Mouse (Mus musculus) liver, embryonic 16.5 days (tissue): Measurements from ENCODE around the gene Sspo. TPM values are rescaled to one million over a fixed set of nuclear protein-coding genes. Genes with fewer than 3 reads are reported as not detected.
A peak's percentile ranks its signal among the peaks of the same experiment; 100 is the strongest.

ENCODE experiments used
- ATAC-seq: fragments of 200-750 bp; cut with Nextera tagmentation; 2 replicates; pipeline ENCODE4 v1.8.0; 2017; ENCODE audit warnings: low read depth, mild to moderate bottlenecking, moderate number of reproducible peaks, moderate library complexity
- H3K27ac ChIP-seq: fragments of 300-500 bp; sonication (generic); 2 replicates; pipeline ENCODE4 v1.5.1; 2014; ENCODE audit warnings: mild to moderate bottlenecking, low read length
- H3K27me3 ChIP-seq: fragments of 300-500 bp; sonication (generic); 2 replicates; pipeline ENCODE4 v1.6.1; 2014; ENCODE audit warnings: low read depth, low read length, mixed read lengths; ENCODE audit not compliant: control insufficient read depth, insufficient read depth
- H3K36me3 ChIP-seq: fragments of 300-500 bp; sonication (generic); 2 replicates; pipeline ENCODE4 v1.6.1; 2014; ENCODE audit warnings: mild to moderate bottlenecking; ENCODE audit not compliant: control insufficient read depth, insufficient read depth
- H3K4me1 ChIP-seq: fragments of 300-500 bp; sonication (generic); 2 replicates; pipeline ENCODE4 v1.6.1; 2014; ENCODE audit warnings: low read depth, low read length, mixed read lengths; ENCODE audit not compliant: control insufficient read depth
- H3K4me2 ChIP-seq: fragments of 300-500 bp; sonication (generic); 2 replicates; pipeline ENCODE4 v1.6.1; 2014; ENCODE audit warnings: low read depth, low read length, mixed read lengths
- H3K4me3 ChIP-seq: fragments of 300-500 bp; sonication (generic); 2 replicates; pipeline ENCODE4 v1.5.1; 2014; ENCODE audit warnings: low read depth, mild to moderate bottlenecking, low read length
- H3K9ac ChIP-seq: fragments of 300-500 bp; sonication (generic); 2 replicates; pipeline ENCODE4 v1.6.1; 2014; ENCODE audit warnings: low read depth, low read length
- H3K9me3 ChIP-seq: fragments of 300-500 bp; sonication (generic); replicated peaks from 2 replicates; pipeline ENCODE4 v1.6.1; 2016; ENCODE audit warnings: low read length; ENCODE audit not compliant: control insufficient read depth
- WGBS: fragments of 180-500 bp; shearing (Covaris S2); extraction: QIAGEN DNeasy Blood & Tissue Kit; methylation state at CpG from one replicate; pipeline ENCODE4 v1.1.7; 2014; ENCODE audit not compliant: insufficient replicate concordance; 5-methylcytosine and 5-hydroxymethylcytosine counted together
- polyA plus RNA-seq: library from polyadenylated mRNA; unstranded; fragments of >200 nt; fragmentation: Nextera tagmentation; extraction: Ambion mirVana; gene quantifications from 2 replicates; pipeline ENCODE4 v1.2.1, GENCODE M21; 2015

Sspo gene
- polyA plus RNA-seq, 1 experiment from 2014 or later = 0.01 TPM

- WGBS = 43% methylated on average over 12 of the region's 12 CpGs
- Histone ChIP-seq H3K36me3 (peaks cover 2% of the 10 kb centered on the region), H3K27ac (no peak overlapping the region), H3K4me2 (no peak overlapping the region), H3K4me1 (no peaks in the 10 kb centered on the region; the same call in 1 of the 2 replicates), H3K9ac (no peak overlapping the region), H3K9me3 (no peaks in the 10 kb centered on the region), H3K27me3 (no peaks in the 10 kb centered on the region), H3K4me3 (no peak overlapping the region)
- ATAC-seq = no peak
Measured at GRCm38 (mm10) chr6:48432893-48433816, 14.9 kb upstream of the Sspo start.

DNA sequence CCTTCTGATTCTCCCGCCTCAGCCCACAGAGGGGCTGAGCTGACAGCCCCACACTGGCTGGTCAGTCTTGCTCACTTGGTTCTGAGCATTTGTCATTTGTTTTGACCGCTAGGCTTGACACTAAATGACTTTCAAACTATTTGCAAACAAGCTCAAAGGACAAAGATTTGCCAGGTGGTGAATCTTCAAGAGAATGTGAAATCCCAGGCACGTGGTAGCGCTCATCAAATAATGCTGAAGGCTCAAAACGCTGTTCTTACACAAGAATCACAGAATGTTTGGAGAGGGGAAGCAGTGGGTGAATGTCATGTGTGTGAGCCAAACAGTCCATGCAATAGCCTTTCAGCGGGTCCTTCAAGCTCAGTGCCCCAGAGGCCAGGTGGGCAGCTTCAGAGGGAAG, 13.4 kb upstream of the Sspo start:
- no peak overlapping the region for H3K9ac ChIP-seq
- ATAC-seq = peak; percentile 51; the same call in 1 of the 2 replicates

GRCm38 (mm10) chr6:48435111-48435510, 12.9 kb upstream of the Sspo start:
- WGBS = 53% methylated on average over 5 of the region's 5 CpGs

More for the DNA sequence above, 13.4 kb upstream of the Sspo start:
- Histone ChIP-seq H3K9me3 (no peaks in the 10 kb centered on the region), H3K4me3 (no peak overlapping the region), H3K4me1 (no peaks in the 10 kb centered on the region; the same call in 1 of the 2 replicates), H3K4me2 (no peak overlapping the region), H3K27ac (no peak overlapping the region), H3K27me3 (no peaks in the 10 kb centered on the region), H3K36me3 (peaks cover 7% of the 10 kb centered on the region)
- 43% methylated on average over 6 of the region's 6 CpGs for WGBS

DNA sequence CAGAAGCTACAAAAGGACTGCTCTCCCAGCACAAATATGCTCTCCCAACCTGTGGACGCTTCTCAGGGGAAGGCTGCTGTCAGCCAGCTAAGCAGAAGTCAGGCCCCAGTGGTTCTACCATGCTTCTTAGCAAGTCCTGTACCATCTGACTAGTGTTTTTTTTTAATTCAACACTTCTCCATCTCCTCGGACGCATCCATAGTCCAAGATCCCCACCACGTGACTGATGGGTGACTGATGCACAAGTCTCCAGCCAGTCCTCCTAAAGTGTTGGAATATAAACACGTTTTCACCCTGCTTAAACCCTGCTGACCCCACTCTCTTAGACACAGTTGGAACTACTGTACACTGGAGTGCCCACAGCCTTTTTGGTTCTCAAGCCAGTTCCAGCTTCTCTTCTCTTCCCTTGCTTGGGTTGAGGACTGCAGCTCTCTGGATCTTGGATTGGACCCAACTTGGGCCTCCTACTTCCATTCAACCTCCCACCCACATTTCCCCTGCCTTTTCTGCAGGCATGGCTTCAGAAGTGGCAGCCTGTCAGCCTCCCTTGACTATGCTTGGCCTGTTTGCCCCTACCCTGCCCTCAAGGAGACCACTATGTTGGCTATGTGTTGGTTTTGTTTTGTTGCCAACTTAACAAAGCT, 12.2 kb upstream of the Sspo start:
- Histone ChIP-seq H3K4me2 (no peak overlapping the region), H3K27ac (no peak overlapping the region), H3K27me3 (no peaks in the 10 kb centered on the region), H3K36me3 (peaks cover 7% of the 10 kb centered on the region), H3K4me1 (no peaks in the 10 kb centered on the region; the same call in 1 of the 2 replicates), H3K4me3 (no peak overlapping the region), H3K9me3 (no peaks in the 10 kb centered on the region), H3K9ac (no peak overlapping the region)
- 58% methylated on average over 5 of the region's 5 CpGs for WGBS
- ATAC-seq = no peak

More at GRCm38 (mm10) chr6:48435111-48435510, 12.9 kb upstream of the Sspo start:
- H3K9me3 ChIP-seq = no peaks in the 10 kb centered on the region
- H3K4me2 ChIP-seq = no peak overlapping the region
- no peaks in the 10 kb centered on the region for H3K27me3 ChIP-seq
- 0 out of 2 replicates have a peak, but pooled peaks have one; percentile 9 for ATAC-seq
- H3K36me3 ChIP-seq = peaks cover 7% of the 10 kb centered on the region
- no peak overlapping the region for H3K4me3 ChIP-seq
- H3K9ac ChIP-seq = no peak overlapping the region
- H3K4me1 ChIP-seq = no peaks in the 10 kb centered on the region; the same call in 1 of the 2 replicates
- no peak overlapping the region for H3K27ac ChIP-seq

- WGBS = 80% methylated on average over 35 of the region's 35 CpGs
- H3K4me2 ChIP-seq = no peak overlapping the region
- H3K9ac ChIP-seq = no peak overlapping the region
- H3K9me3 ChIP-seq = no peaks in the 10 kb centered on the region
- no peak overlapping the region for H3K27ac ChIP-seq
- H3K4me1 ChIP-seq = no peaks in the 10 kb centered on the region; the same call in 1 of the 2 replicates
- peaks cover 7% of the 10 kb centered on the region for H3K36me3 ChIP-seq
- no peaks in the 10 kb centered on the region for H3K27me3 ChIP-seq
- no peak for ATAC-seq
- H3K4me3 ChIP-seq = no peak overlapping the region
Measured at GRCm38 (mm10) chr6:48437679-48438376, 10.2 kb upstream of the Sspo start.

DNA sequence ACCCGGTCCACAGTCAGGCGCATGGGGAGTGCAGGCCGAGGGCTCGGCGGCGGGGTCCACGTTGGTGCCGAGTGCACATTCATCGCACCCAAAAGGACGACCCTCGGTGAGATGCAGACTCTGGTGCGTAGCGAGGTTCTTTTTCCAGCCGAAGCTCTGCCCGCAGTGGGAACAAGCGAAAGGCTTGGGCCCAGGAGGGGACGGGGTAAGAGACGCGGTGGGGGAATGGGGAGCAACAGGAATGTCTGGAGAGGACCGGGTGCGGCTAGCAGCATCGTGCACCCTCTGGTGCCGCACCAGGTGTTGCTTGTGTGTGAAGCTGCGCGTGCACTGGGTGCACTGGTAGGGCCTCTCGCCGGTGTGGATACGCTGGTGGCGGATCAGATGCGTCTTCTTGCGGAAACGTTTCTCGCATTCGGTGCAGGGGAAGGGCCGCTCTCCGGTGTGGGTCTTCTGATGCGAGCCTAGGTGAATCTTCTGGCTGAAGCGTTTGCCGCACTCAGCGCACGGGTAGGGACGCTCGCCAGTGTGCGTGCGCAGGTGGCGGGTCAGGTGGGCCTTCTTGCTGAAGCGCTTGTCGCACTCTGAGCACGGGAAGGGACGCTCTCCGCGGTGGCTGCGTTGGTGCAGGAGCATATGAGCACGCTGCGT, 9.4 kb upstream of the Sspo start:
- Histone ChIP-seq H3K4me2 (no peak overlapping the region), H3K27me3 (no peaks in the 10 kb centered on the region), H3K4me1 (peaks cover 2% of the 10 kb centered on the region; the same call in 1 of the 2 replicates), H3K36me3 (peaks cover 7% of the 10 kb centered on the region), H3K27ac (no peak overlapping the region), H3K4me3 (no peak overlapping the region), H3K9ac (no peak overlapping the region), H3K9me3 (no peaks in the 10 kb centered on the region)
- ATAC-seq = no peak
- 74% methylated on average over 55 of the region's 55 CpGs for WGBS

DNA sequence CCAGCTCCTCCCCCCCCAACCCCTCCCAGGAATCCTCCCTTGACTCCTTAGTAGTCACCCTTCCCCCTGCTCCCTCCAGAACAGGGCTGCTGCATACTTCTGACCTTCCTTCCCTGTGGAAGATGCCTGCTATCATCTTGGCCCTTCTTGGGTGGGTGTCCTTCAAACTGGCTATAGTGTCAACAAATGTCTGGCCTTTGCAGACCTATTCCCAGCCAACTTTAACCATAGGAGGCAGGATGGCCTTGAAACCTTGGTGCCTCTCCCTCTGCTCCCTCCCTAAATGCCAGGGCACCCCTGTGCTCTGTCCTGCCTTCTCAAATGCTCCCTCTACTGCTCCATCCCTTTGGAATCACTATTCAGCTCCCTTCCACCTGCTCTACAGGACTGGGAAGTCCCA, 8.4 kb upstream of the Sspo start:
- Histone ChIP-seq H3K4me3 (no peak overlapping the region), H3K4me2 (no peak overlapping the region), H3K36me3 (peaks cover 7% of the 10 kb centered on the region), H3K27ac (no peak overlapping the region), H3K9ac (no peak overlapping the region), H3K9me3 (no peaks in the 10 kb centered on the region), H3K4me1 (peaks cover 3% of the 10 kb centered on the region; the same call in 1 of the 2 replicates), H3K27me3 (no peaks in the 10 kb centered on the region)
- ATAC-seq = no peak

GRCm38 (mm10) chr6:48440306-48441014, 7.6 kb upstream of the Sspo start:
- Histone ChIP-seq H3K27me3 (peaks cover 6% of the 10 kb centered on the region), H3K9me3 (no peaks in the 10 kb centered on the region), H3K4me2 (no peak overlapping the region), H3K4me1 (peaks cover 3% of the 10 kb centered on the region; the same call in 1 of the 2 replicates), H3K9ac (no peak overlapping the region), H3K4me3 (no peak overlapping the region), H3K27ac (no peak overlapping the region), H3K36me3 (peaks cover 7% of the 10 kb centered on the region)
- no peak for ATAC-seq
- WGBS = 47% methylated on average over 14 of the region's 14 CpGs
